Mouse (Mus musculus) induced T-regulatory cell, adult 2 months (primary cell): ENCODE results near the gene Vmn1r219.
"Not testable (repeated sequence)": the region's sequence is repeated elsewhere in the genome, so short reads cannot be mapped to it uniquely, and the experiment has no call there.

ENCODE experiments used
- DNase-seq: peaks from one replicate; pipeline ENCODE4 v3.0.0-alpha.2; 2012; ENCODE audit warnings: low read depth

The Vmn1r219 gene

GRCm38 (mm10) chr13:23159012-23159411, at the start of gene Vmn1r219:
TSS of gene Vmn1r219 (plus strand) at chr13:23159312.
- DNase-seq, result no peak

- DNase-seq, result not testable (repeated sequence)
These were observed 41.0 kb upstream of the Vmn1r219 start, which contains the start of gene Vmn1r217 for GRCm38 (mm10) chr13:23118126-23118525. TSS of gene Vmn1r217 (minus strand) at chr13:23118226.

GRCm38 (mm10) chr13:23120611-23121010, 38.5 kb upstream of the Vmn1r219 start:
- no peak for DNase-seq

GRCm38 (mm10) chr13:23133099-23133498, 26.0 kb upstream of the Vmn1r219 start, which contains the start of gene Vmn1r218:
TSS of gene Vmn1r218 (plus strand) at chr13:23133155.
- DNase-seq, result no peak

GRCm38 (mm10) chr13:23133501-23133900, 25.6 kb upstream of the Vmn1r219 start:
- no peak for DNase-seq

GRCm38 (mm10) chr13:23138880-23139279, 20.2 kb upstream of the Vmn1r219 start:
- DNase-seq, result no peak

GRCm38 (mm10) chr13:23157848-23158247, 1.3 kb upstream of the Vmn1r219 start:
- no peak for DNase-seq

- not testable (repeated sequence) for DNase-seq
These were observed 7.4 kb downstream of the Vmn1r219 start for GRCm38 (mm10) chr13:23166471-23166870.

GRCm38 (mm10) chr13:23187875-23188274, 28.8 kb downstream of the Vmn1r219 start, which contains the start of gene Vmn1r220:
TSS of gene Vmn1r220 (minus strand) at chr13:23187975.
- no peak for DNase-seq

- DNase-seq, result not testable (repeated sequence)
These were observed 44.8 kb downstream of the Vmn1r219 start for GRCm38 (mm10) chr13:23203885-23204284.

- not testable (repeated sequence) for DNase-seq
These were observed 54.7 kb downstream of the Vmn1r219 start, which contains the start of gene Vmn1r221 for GRCm38 (mm10) chr13:23213827-23214226. TSS of gene Vmn1r221 (plus strand) at chr13:23214127.
